In the genomic region with DNA sequence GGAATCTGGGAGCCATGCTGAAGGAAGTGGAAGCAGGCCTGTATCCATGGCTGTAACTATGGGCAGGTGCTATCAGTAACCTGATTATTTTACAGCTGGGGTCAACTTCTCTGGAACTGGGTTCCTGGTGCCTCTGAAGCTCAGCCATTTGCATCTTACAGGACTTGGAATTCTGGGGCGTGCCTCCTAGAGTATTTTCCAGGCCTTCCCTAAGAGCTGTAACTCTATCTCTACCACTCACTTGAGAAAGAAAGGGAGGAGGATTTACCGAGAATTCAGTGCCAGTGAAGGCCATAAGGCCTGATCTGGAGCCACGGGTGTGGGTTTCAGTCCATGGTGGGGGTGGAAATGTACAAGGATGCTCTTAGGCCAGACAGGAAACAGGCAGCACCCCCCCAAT, we compare ENCODE assay signal across 10 mouse cellular contexts. TPM values are rescaled to one million over a fixed set of nuclear protein-coding genes. Genes with fewer than 3 reads are reported as not detected.
DNase-seq lines count a peak whose midpoint lies in the region; ATAC-seq and TF ChIP-seq lines count a peak whose summit lies in the region.
"Had no signal": no experiment of that assay in that cellular context is flagged by ENCODE, and none has a peak within 500 bp of the region (broad histone marks: within the 10 kb centered on the region; RNA-seq: fewer than 3 reads in every experiment).

No protein-coding gene starts in this region.

- 0 out of 2 replicates have a peak overlapping the region, but pooled peaks have one; percentile 81 for H3K4me3 ChIP-seq in forebrain, embryonic 10.5 days
- no peak overlapping the region for H3K4me3 ChIP-seq in forebrain, embryonic 11.5 days (ENCODE audit: low read depth, low read length)
- H3K4me3 ChIP-seq in lung, postnatal 0 days (ENCODE audit: low read depth, low read length): no peak overlapping the region
- H3K4me3 ChIP-seq in limb, embryonic 13.5 days: no peak overlapping the region
- H3K4me3 ChIP-seq in stomach, embryonic 16.5 days (replicated peaks; ENCODE audit: low read length): peak overlapping the region; percentile 13
- H3K4me3 ChIP-seq in thymus, adult 2 months (ENCODE audit: control insufficient read depth, insufficient read depth, low read length): no peak overlapping the region

- H3K4me2 ChIP-seq in forebrain, embryonic 11.5 days (ENCODE audit: low read depth, low read length, severe bottlenecking): no peak overlapping the region
- H3K4me2 ChIP-seq in lung, postnatal 0 days (replicated peaks; ENCODE audit: low read depth, low read length): peak overlapping the region; percentile 19; the same call in 1 of the 2 replicates
- peak overlapping the region; percentile 95 for H3K4me2 ChIP-seq in limb, embryonic 13.5 days (replicated peaks)
- peak overlapping the region; percentile 100 for H3K4me2 ChIP-seq in stomach, embryonic 16.5 days (ENCODE audit: low read depth, low read length)

- peaks cover 83% of the 10 kb centered on the region for H3K4me1 ChIP-seq in forebrain, embryonic 10.5 days
- peaks cover 22% of the 10 kb centered on the region; the same call in 1 of the 2 replicates for H3K4me1 ChIP-seq in forebrain, embryonic 11.5 days (replicated peaks; ENCODE audit: control insufficient read depth, insufficient read depth, low read length)
- peaks cover 56% of the 10 kb centered on the region for H3K4me1 ChIP-seq in lung, postnatal 0 days (ENCODE audit: insufficient read depth, low read depth, low read length)
- H3K4me1 ChIP-seq in limb, embryonic 13.5 days: peaks cover 70% of the 10 kb centered on the region
- H3K4me1 ChIP-seq in stomach, embryonic 16.5 days (ENCODE audit: control insufficient read depth, insufficient read depth, low read length): peaks cover 54% of the 10 kb centered on the region
- H3K4me1 ChIP-seq in thymus, adult 2 months (replicated peaks; ENCODE audit: control insufficient read depth, insufficient read depth, low read length): peaks cover 19% of the 10 kb centered on the region

- no peak for ATAC-seq in forebrain, embryonic 11.5 days (replicated peaks; ENCODE audit: low FRiP score)
- no peak for ATAC-seq in lung, postnatal 0 days
- ATAC-seq in limb, embryonic 13.5 days (ENCODE audit: low FRiP score, low read depth): no peak
- ATAC-seq in stomach, embryonic 16.5 days (ENCODE audit: insufficient read depth, low FRiP score): no peak
- ATAC-seq in cerebellum, adult (ENCODE audit: insufficient number of reproducible peaks, low FRiP score, low TSS enrichment): no peak

- H3K27ac ChIP-seq in forebrain, embryonic 10.5 days: peak overlapping the region; percentile 58; the same call in 1 of the 2 replicates
- H3K27ac ChIP-seq in forebrain, embryonic 11.5 days (ENCODE audit: low read depth, low read length): no peak overlapping the region
- H3K27ac ChIP-seq in lung, postnatal 0 days (ENCODE audit: low read length): peak overlapping the region; percentile 55; the same call in 1 of the 2 replicates
- peak overlapping the region; percentile 72; the same call in 1 of the 2 replicates for H3K27ac ChIP-seq in limb, embryonic 13.5 days
- H3K27ac ChIP-seq in stomach, embryonic 16.5 days (ENCODE audit: low read length): peak overlapping the region; percentile 68
- H3K27ac ChIP-seq in thymus, adult 2 months (ENCODE audit: control insufficient read depth, insufficient read depth, low read length): no peak overlapping the region
- H3K27ac ChIP-seq: macrophage had no signal

- DNase-seq in forebrain, embryonic 10.5 days (ENCODE audit: extremely low spot score, low spot score): no peak
- DNase-seq in forebrain, embryonic 11.5 days (ENCODE audit: low spot score): no peak
- peak; percentile 16 for DNase-seq in lung, postnatal 0 days (ENCODE audit: low spot score)
- DNase-seq in lung, postnatal 36 days: no peak
- no peak for DNase-seq in thymus, adult 2 months
- DNase-seq: right cerebral cortex, adult 18-20 months had no signal

- 39% methylated on average over 3 of the region's 3 CpGs for WGBS in forebrain, embryonic 10.5 days
- WGBS in forebrain, embryonic 11.5 days: 39% methylated on average over 3 of the region's 3 CpGs
- WGBS in lung, postnatal 0 days: 28% methylated on average over 3 of the region's 3 CpGs
- WGBS in limb, embryonic 13.5 days: 21% methylated on average over 3 of the region's 3 CpGs
- 29% methylated on average over 3 of the region's 3 CpGs for WGBS in stomach, embryonic 16.5 days
- 89% methylated on average over 3 of the region's 3 CpGs for WGBS in thymus, adult 2 months

- no peak for TF ChIP-seq CTCF in lung, postnatal 0 days (IDR thresholded peaks at IDR 0.05)
- TF ChIP-seq CTCF in thymus, adult 2 months (IDR thresholded peaks at IDR 0.05; ENCODE audit: borderline replicate concordance, control insufficient read depth, extremely low read depth, insufficient read depth, low read length, poor library complexity): no peak

- H3K36me3 ChIP-seq in forebrain, embryonic 10.5 days (replicated peaks): peaks cover 5% of the 10 kb centered on the region
- H3K36me3 ChIP-seq in forebrain, embryonic 11.5 days (ENCODE audit: control insufficient read depth, insufficient read depth, low read length): no peaks in the 10 kb centered on the region
- no peaks in the 10 kb centered on the region for H3K36me3 ChIP-seq in lung, postnatal 0 days (ENCODE audit: insufficient read depth, low read length)
- H3K36me3 ChIP-seq in limb, embryonic 13.5 days: no peaks in the 10 kb centered on the region
- H3K36me3 ChIP-seq in stomach, embryonic 16.5 days (ENCODE audit: control insufficient read depth, insufficient read depth, low read length): no peaks in the 10 kb centered on the region
- H3K36me3 ChIP-seq in thymus, adult 2 months (ENCODE audit: control insufficient read depth, insufficient read depth, low read length): no peaks in the 10 kb centered on the region

- no peaks in the 10 kb centered on the region for H3K9me3 ChIP-seq in forebrain, embryonic 10.5 days
- no peaks in the 10 kb centered on the region for H3K9me3 ChIP-seq in forebrain, embryonic 11.5 days (ENCODE audit: control insufficient read depth, low read length)
- H3K9me3 ChIP-seq in lung, postnatal 0 days (ENCODE audit: low read length): no peaks in the 10 kb centered on the region
- no peaks in the 10 kb centered on the region for H3K9me3 ChIP-seq in limb, embryonic 13.5 days
- H3K9me3 ChIP-seq in stomach, embryonic 16.5 days (replicated peaks; ENCODE audit: control insufficient read depth, low read length): no peaks in the 10 kb centered on the region

- no peak for TF ChIP-seq POLR2A in thymus, adult 2 months (IDR thresholded peaks at IDR 0.05; ENCODE audit: control insufficient read depth, extremely low read depth, insufficient read depth, low read length, poor library complexity)

- H3K27me3 ChIP-seq in forebrain, embryonic 10.5 days (ENCODE audit: poor library complexity, severe bottlenecking): no peaks in the 10 kb centered on the region
- no peaks in the 10 kb centered on the region for H3K27me3 ChIP-seq in forebrain, embryonic 11.5 days (ENCODE audit: control insufficient read depth, insufficient read depth, low read length)
- no peaks in the 10 kb centered on the region for H3K27me3 ChIP-seq in lung, postnatal 0 days (replicated peaks; ENCODE audit: insufficient read depth, low read length)
- no peaks in the 10 kb centered on the region for H3K27me3 ChIP-seq in limb, embryonic 13.5 days
- no peaks in the 10 kb centered on the region for H3K27me3 ChIP-seq in stomach, embryonic 16.5 days (ENCODE audit: control insufficient read depth, insufficient read depth, low read length)
- H3K27me3 ChIP-seq in thymus, adult 2 months (ENCODE audit: control insufficient read depth, insufficient read depth, low read length): no peaks in the 10 kb centered on the region; the same call in 1 of the 2 replicates

- no peak for TF ChIP-seq EP300 in lung, postnatal 0 days (IDR thresholded peaks at IDR 0.05)

- H3K9ac ChIP-seq in forebrain, embryonic 11.5 days (ENCODE audit: low read length): no peak overlapping the region
- H3K9ac ChIP-seq in lung, postnatal 0 days (replicated peaks; ENCODE audit: low read depth): no peak overlapping the region
- H3K9ac ChIP-seq in limb, embryonic 13.5 days: 0 out of 2 replicates have a peak overlapping the region, but pooled peaks have one; percentile 90
- peak overlapping the region; percentile 48 for H3K9ac ChIP-seq in stomach, embryonic 16.5 days (ENCODE audit: low read length)

RNA-seq across cellular contexts. Expression of gene 4930404H24Rik, which starts 51.4 kb away (rescaled TPM):
- not detected in 2 replicates for polyA plus RNA-seq in forebrain, embryonic 10.5 days (2016; fragmentation: Nextera tagmentation; extraction: Ambion mirVana)
- polyA plus RNA-seq in forebrain, embryonic 11.5 days (2014; fragmentation: Nextera tagmentation; extraction: Ambion mirVana): not detected in 2 replicates
- not detected in 2 replicates for polyA plus RNA-seq in lung, postnatal 0 days (2015; fragmentation: Nextera tagmentation; extraction: Ambion mirVana)
- not detected in 2 replicates for polyA plus RNA-seq in limb, embryonic 13.5 days (2015; fragmentation: Nextera tagmentation; extraction: Ambion mirVana)
- not detected in 2 replicates for polyA plus RNA-seq in stomach, embryonic 16.5 days (2015; fragmentation: Nextera tagmentation; extraction: Ambion mirVana)
- not detected in 2 replicates for polyA plus RNA-seq in thymus, adult 2 months (2012; rRNA removed)
- polyA plus RNA-seq: macrophage had no signal

Comparison
In these comparisons a context has a peak if more than half of its experiments do, and no peak if none do; other contexts are left out.
1. H3K27ac ChIP-seq: peak in forebrain, embryonic 10.5 days (single experiment), lung, postnatal 0 days (single experiment), limb, embryonic 13.5 days (single experiment) and stomach, embryonic 16.5 days (single experiment); none in forebrain, embryonic 11.5 days (single experiment) and thymus, adult 2 months (single experiment).
2. H3K4me3 ChIP-seq: peak in forebrain, embryonic 10.5 days (single experiment) and stomach, embryonic 16.5 days (single experiment); none in forebrain, embryonic 11.5 days (single experiment), lung, postnatal 0 days (single experiment), limb, embryonic 13.5 days (single experiment) and thymus, adult 2 months (single experiment).
3. H3K9ac ChIP-seq: peak in limb, embryonic 13.5 days (single experiment) and stomach, embryonic 16.5 days (single experiment); none in forebrain, embryonic 11.5 days (single experiment) and lung, postnatal 0 days (single experiment).